Mouse (Mus musculus) limb, embryonic 14.5 days (tissue): ENCODE data around the gene Gzmb. TPM values are rescaled to one million over a fixed set of nuclear protein-coding genes. Genes with fewer than 3 reads are reported as not detected.
"Not testable (repeated sequence)": the region's sequence is repeated elsewhere in the genome, so short reads cannot be mapped to it uniquely, and the experiment has no call there.

Source experiments
- ATAC-seq: fragments of 200-750 bp; cut with Nextera tagmentation; 2 replicates; pipeline ENCODE4 v1.8.0; 2017; ENCODE audit warnings: low read depth, moderate number of reproducible peaks, moderate TSS enrichment; ENCODE audit not compliant: low FRiP score
- DNase-seq: peaks from one replicate; pipeline ENCODE4 v3.0.0-alpha.2; 2015; ENCODE audit warnings: low spot score
- H3K27ac ChIP-seq: fragments of 300-500 bp; sonication (generic); replicated peaks from 2 replicates; pipeline ENCODE4 v1.5.1; 2014; ENCODE audit warnings: low read depth, mild to moderate bottlenecking, low read length, moderate library complexity, mixed read lengths
- H3K27me3 ChIP-seq: fragments of 300-500 bp; sonication (generic); 2 replicates; pipeline ENCODE4 v1.6.1; 2014; ENCODE audit warnings: low read length, mixed read lengths; ENCODE audit not compliant: control insufficient read depth, insufficient read depth
- H3K36me3 ChIP-seq: fragments of 300-500 bp; sonication (generic); 2 replicates; pipeline ENCODE4 v1.6.1; 2014; ENCODE audit warnings: mild to moderate bottlenecking, low read length, moderate library complexity, mixed read lengths; ENCODE audit not compliant: control insufficient read depth, insufficient read depth
- H3K4me1 ChIP-seq: fragments of 300-500 bp; sonication (generic); 2 replicates; pipeline ENCODE4 v1.6.1; 2014; ENCODE audit warnings: antibody characterized with exemption, low read length, mixed read lengths; ENCODE audit not compliant: control insufficient read depth, insufficient read depth
- H3K4me2 ChIP-seq: fragments of 300-500 bp; sonication (generic); replicated peaks from 2 replicates; pipeline ENCODE4 v1.6.1; 2014; ENCODE audit warnings: low read depth, mild to moderate bottlenecking, low read length, moderate library complexity; ENCODE audit not compliant: severe bottlenecking
- H3K4me3 ChIP-seq: fragments of 300-500 bp; sonication (generic); replicated peaks from 2 replicates; pipeline ENCODE4 v1.5.1; 2014; ENCODE audit warnings: low read length
- H3K9ac ChIP-seq: fragments of 300-500 bp; sonication (generic); 2 replicates; pipeline ENCODE4 v1.6.1; 2014; ENCODE audit warnings: mild to moderate bottlenecking, low read depth, low read length, moderate library complexity; ENCODE audit not compliant: severe bottlenecking
- H3K9me3 ChIP-seq: fragments of 300-500 bp; sonication (generic); 2 replicates; pipeline ENCODE4 v1.6.1; 2016; ENCODE audit warnings: low read length; ENCODE audit not compliant: control insufficient read depth
- POLR2A ChIP-seq: fragments of 200-500 bp; IDR thresholded peaks from 2 replicates; pipeline ENCODE4 v1.8.0; 2012; ENCODE audit warnings: inconsistent platforms, mild to moderate bottlenecking, moderate library complexity, borderline replicate concordance; ENCODE audit not compliant: insufficient read depth, insufficient read length; ENCODE audit errors: extremely low read depth
- WGBS: fragments of 180-500 bp; shearing (Covaris S2); extraction: QIAGEN DNeasy Blood & Tissue Kit; methylation state at CpG from one replicate; pipeline ENCODE4 v1.1.7; 2014; 5-methylcytosine and 5-hydroxymethylcytosine counted together
- polyA plus RNA-seq, 2 experiments: library from polyadenylated mRNA; depleted of rRNA in 1 of 2; stranded (reverse) in 1 of 2; unstranded in 1 of 2; fragments of >200 nt; fragmentation: Nextera tagmentation in 1 of 2; extraction: Ambion mirVana in 1 of 2; gene quantifications; 2 replicates each; pipeline versions ENCODE4 v1.2.1 to v1.2.3; 2012 to 2014

The Gzmb gene
- polyA plus RNA-seq (2012; rRNA removed) (0.80 and 1.1 TPM in 2 replicates), polyA plus RNA-seq (2014; fragmentation: Nextera tagmentation; extraction: Ambion mirVana) (0.55 and 1.8 TPM in 2 replicates)

DNA sequence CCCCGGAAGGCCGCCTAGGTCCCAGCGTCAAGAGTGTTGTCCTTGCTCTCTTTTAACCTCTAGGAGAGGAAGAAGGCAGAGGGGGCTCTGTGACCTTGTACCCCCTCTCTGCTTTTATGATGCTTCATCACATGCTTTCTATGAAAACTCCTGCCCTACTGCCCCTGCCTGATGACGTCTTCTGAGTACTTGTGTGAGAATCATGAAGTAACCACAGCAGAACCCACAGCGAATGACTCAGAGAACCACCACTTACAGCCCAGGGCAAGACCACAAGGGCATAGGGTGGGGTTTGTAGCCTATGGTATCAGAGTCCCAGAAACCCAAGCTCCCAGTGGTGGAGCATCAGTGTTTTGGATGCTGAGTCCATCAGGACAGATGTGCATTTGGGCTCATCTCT lies at the start of gene Gzmb:
Gene Gzmb (minus strand): TSS at position 108 of the 400 bp plus-strand sequence.
- Histone ChIP-seq H3K9ac (no peak within 1 kb of the TSS), H3K4me1 (no peaks in the 10 kb centered on the region), H3K4me3 (no peak within 1 kb of the TSS), H3K27me3 (no peaks in the 10 kb centered on the region), H3K9me3 (no peaks in the 10 kb centered on the region), H3K4me2 (no peak within 1 kb of the TSS), H3K27ac (no peak within 1 kb of the TSS), H3K36me3 (no peaks in the 10 kb centered on the region)
- WGBS, result 80% methylated on average over 5 of the region's 5 CpGs
- DNase-seq, result no peak
- no peak for ATAC-seq
- no peak for TF ChIP-seq POLR2A

DNA sequence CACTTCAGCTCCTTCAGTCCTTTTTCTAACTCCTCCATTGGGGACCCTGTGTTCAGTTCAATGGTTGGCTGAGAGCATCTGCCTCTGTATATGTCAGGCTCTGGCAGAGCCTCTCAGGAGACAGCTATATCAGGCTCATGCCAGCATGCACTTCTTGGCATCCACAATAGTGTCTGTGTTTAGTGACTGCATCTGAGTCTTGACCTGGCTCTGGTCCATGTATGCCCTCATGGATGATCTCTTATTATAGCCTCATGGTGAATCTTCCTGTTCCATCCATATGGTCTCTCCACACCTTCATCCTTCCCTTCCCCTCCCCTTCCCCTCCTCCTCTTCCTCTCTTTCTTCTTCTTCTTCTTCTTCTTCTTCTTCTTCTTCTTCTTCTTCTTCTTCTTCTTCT lies 49.7 kb upstream of the Gzmb start:
- H3K27me3 ChIP-seq, H3K36me3 ChIP-seq, H3K9me3 ChIP-seq, H3K4me3 ChIP-seq, ATAC-seq, H3K4me1 ChIP-seq, H3K27ac ChIP-seq, H3K9ac ChIP-seq, H3K4me2 ChIP-seq, DNase-seq: not testable (repeated sequence)

DNA sequence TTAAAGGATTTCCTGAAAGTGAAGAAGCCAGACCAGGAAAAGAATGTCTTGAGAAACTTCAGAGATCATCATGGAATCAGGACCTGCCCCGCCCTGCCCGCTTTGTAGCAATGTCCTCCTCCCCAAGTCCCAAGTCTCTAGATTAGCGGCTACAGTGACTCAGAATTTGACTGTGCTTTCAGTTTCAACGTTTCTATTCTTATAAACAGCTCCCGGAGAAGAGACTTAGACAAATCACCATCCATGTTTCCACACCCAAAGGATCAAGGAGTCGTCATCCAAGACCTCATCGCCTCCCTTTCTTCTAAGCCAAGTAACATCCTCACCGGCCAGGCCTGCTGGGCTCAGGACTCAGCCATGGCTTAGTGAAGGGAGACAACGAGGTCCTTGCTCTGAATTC lies 48.2 kb upstream of the Gzmb start:
- ATAC-seq, result no peak
- no peak for DNase-seq
- WGBS, result 85% methylated on average over 9 of the region's 9 CpGs
- Histone ChIP-seq H3K36me3 (no peaks in the 10 kb centered on the region), H3K27ac (no peak overlapping the region), H3K4me2 (no peak overlapping the region), H3K9me3 (no peaks in the 10 kb centered on the region), H3K4me1 (no peaks in the 10 kb centered on the region), H3K27me3 (no peaks in the 10 kb centered on the region), H3K4me3 (no peak overlapping the region), H3K9ac (no peak overlapping the region)
- no peak for TF ChIP-seq POLR2A

DNA sequence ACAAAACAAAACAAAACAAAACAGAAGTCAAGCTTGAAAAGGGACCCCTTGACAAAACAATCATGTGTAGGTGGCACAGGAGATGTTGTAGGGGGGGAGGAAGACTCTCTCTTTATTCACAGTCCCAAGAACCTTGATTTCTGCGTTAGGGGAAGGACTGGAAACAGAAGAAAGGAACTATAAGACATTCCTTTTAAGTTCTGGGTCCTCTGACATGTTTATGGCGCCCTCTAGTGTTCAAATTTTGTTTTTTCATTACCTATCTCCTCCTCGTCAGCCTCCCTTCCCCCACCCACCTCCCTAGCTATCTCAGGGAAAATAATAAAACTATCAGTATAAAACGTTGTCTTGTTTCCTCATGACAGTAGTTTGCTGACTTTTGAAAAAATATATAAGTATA lies 42.1 kb upstream of the Gzmb start:
- Histone ChIP-seq H3K27me3 (no peaks in the 10 kb centered on the region), H3K36me3 (no peaks in the 10 kb centered on the region), H3K4me2 (no peak overlapping the region), H3K4me1 (no peaks in the 10 kb centered on the region), H3K4me3 (no peak overlapping the region), H3K9me3 (no peaks in the 10 kb centered on the region), H3K27ac (no peak overlapping the region), H3K9ac (no peak overlapping the region)
- no peak for TF ChIP-seq POLR2A
- no peak; the same call in 1 of the 2 replicates for ATAC-seq
- DNase-seq, result peak; percentile 90
- WGBS, result 0% methylated on average over 4 of the region's 4 CpGs

DNA sequence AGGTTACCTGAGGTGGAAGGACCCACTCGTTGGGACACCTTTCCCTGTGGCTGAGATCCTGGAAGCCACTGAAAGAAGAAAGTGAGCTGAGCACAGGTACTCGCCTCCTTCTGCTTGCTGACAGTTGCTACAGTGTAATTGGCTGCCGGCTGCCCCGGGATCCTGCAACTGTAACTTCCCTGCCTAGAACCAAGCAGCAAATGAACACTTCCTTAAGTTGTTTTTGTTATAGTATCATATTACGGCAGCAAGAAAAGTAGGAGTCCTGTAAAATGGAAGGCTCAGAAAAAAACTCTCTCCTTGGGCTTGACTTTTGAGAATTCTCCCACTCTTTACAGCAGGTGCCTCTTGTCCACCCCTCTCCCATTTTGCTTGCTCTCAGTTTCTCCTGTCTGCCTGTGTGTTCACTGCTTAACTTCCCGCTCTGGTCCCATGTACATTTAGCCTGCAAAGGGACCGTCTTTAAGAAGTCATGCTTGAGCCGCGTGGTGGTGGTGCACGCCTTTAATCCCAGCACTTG lies 41.5 kb upstream of the Gzmb start:
- DNase-seq (no peak), ATAC-seq (no peak)
- WGBS, result 41% methylated on average over 10 of the region's 10 CpGs
- H3K9me3 ChIP-seq, result no peaks in the 10 kb centered on the region
- no peak overlapping the region for H3K27ac ChIP-seq
- no peak overlapping the region for H3K4me3 ChIP-seq
- no peaks in the 10 kb centered on the region for H3K4me1 ChIP-seq
- no peak overlapping the region for H3K9ac ChIP-seq
- no peak overlapping the region for H3K4me2 ChIP-seq
- no peak for TF ChIP-seq POLR2A
- no peaks in the 10 kb centered on the region for H3K36me3 ChIP-seq
- H3K27me3 ChIP-seq, result no peaks in the 10 kb centered on the region

DNA sequence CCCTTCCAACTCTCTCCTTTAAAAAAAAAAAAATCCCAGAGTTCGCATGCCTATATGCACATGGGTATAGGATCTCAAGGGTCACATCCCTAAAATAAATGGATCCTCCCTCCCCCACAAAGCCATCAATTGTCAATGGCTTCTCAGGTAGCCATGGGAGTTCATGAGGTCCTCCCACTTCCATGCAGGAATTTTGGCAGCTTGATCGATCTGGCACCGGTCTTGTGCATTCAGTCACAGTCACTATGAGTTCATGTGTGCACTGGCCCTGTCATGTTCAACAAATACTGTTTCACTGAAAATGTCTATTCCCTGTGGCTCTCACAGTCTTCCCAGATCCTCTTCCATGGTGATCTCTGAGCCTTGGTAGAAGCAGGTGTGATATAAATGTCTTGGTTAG lies 40.0 kb upstream of the Gzmb start:
- no peak for TF ChIP-seq POLR2A
- ATAC-seq, result no peak
- Histone ChIP-seq H3K36me3 (no peaks in the 10 kb centered on the region), H3K9me3 (no peaks in the 10 kb centered on the region), H3K9ac (no peak overlapping the region), H3K4me2 (no peak overlapping the region), H3K27ac (no peak overlapping the region), H3K27me3 (no peaks in the 10 kb centered on the region), H3K4me1 (no peaks in the 10 kb centered on the region), H3K4me3 (no peak overlapping the region)
- DNase-seq, result no peak
- WGBS, result 94% methylated on average over 3 of the region's 3 CpGs
